Mouse (Mus musculus) erythroblast, adult 5-6 weeks (primary cell): Measurements from ENCODE around the gene Pde4c. TPM values are rescaled to one million over a fixed set of nuclear protein-coding genes. Genes with fewer than 3 reads are reported as not detected.
A peak's percentile ranks its signal among the peaks of the same experiment; 100 is the strongest.

Source experiments
- ATAC-seq: replicated peaks from 2 replicates; pipeline ENCODE4 v1.8.0; 2016; ENCODE audit warnings: moderate number of reproducible peaks, mild to moderate bottlenecking, moderate TSS enrichment, inconsistent platforms; ENCODE audit not compliant: poor library complexity, low FRiP score, severe bottlenecking
- total RNA-seq, 2 experiments: library from RNA; stranded (forward) in 1 of 2; stranded (reverse) in 1 of 2; fragments of 150-400 nt in 1 of 2; fragments of 200-764, 138-1000 nt in 1 of 2; gene quantifications; 2 replicates each; pipeline versions ENCODE4 v1.2.3 to v1.2.4; 2015 to 2017; ENCODE audit warnings: low replicate concordance in 2 of 2

The Pde4c gene
- total RNA-seq, 2 experiments from 2014 or later, result not detected

GRCm38 (mm10) chr8:70776496-70777444 is 53.2 kb downstream of the Pde4c start, which contains the start of gene Pik3r2:
Gene Pik3r2 (minus strand): TSS chr8:70776713.
- peak; percentile 71 for ATAC-seq

GRCm38 (mm10) chr8:70780093-70780492 is 56.6 kb downstream of the Pde4c start:
- ATAC-seq, result no peak

GRCm38 (mm10) chr8:70786291-70787050 is 63.0 kb downstream of the Pde4c start:
- ATAC-seq, result no peak

- no peak for ATAC-seq
These were observed 63.5 kb downstream of the Pde4c start for GRCm38 (mm10) chr8:70787051-70787445.

DNA sequence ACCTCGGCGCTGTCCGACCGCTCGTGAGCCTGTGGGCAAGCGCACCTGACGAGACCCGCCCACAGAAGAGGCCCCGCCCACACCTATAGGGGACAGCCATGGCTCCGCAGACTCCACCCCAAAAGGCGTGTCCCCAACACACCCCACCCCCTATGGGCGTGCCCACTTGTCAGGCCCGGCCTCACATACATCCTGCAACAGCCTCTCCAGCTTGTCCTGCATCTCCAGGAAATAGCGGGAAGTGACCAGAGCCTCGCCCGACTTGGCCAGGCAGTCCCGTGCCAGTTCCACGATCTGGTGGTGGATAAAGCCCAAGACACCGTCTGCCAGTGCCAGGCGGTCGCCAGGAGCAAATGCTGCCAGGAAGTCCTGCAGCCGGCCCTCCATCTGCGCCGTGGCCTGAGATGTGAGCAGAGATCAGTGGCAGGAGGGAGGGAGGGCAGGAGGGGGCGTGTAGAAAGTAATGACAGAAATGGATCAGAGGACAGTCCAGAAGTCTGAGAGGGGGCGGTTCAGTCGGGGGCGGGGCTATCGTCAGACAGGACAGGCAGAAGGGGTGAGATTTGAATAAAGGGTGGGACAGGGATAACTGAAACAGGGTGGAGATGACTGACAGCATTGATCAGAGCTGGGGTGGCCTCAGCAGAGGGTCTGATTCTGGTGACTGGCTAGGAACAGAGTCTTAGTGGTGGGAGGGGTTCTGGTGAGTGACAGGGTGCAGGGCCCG is 64.6 kb downstream of the Pde4c start:
- ATAC-seq, result no peak

- ATAC-seq, result no peak
These were observed 65.5 kb downstream of the Pde4c start for GRCm38 (mm10) chr8:70789046-70789445.

- no peak for ATAC-seq
These were observed 67.3 kb downstream of the Pde4c start for GRCm38 (mm10) chr8:70790846-70791245.

- ATAC-seq, result 0 out of 2 replicates have a peak, but pooled peaks have one; percentile 18
These were observed 67.8 kb downstream of the Pde4c start for GRCm38 (mm10) chr8:70791294-70791701.

- peak; percentile 50 for ATAC-seq
These were observed 68.6 kb downstream of the Pde4c start for GRCm38 (mm10) chr8:70791975-70792691.

DNA sequence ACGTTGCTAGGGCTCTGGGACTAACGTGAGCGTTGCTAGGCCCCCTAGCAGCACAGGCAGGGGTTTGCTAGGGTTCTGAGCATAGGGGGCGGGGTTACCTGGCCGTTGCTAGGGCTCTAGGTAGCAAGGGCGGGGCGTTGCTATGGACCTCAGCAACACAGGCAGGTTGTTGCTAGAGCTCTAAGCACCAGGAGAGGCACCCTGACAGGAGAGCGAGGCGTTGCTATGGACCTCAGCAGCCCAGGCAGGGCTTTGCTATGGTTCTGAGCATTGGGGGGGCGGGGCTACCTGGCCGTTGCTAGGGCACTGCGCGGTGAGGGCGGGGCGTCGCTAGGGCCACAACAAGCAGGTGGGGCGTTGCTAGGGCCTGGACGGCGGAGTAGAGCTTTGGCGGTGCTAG is 69.2 kb downstream of the Pde4c start:
- peak; percentile 6; the same call in 1 of the 2 replicates for ATAC-seq

DNA sequence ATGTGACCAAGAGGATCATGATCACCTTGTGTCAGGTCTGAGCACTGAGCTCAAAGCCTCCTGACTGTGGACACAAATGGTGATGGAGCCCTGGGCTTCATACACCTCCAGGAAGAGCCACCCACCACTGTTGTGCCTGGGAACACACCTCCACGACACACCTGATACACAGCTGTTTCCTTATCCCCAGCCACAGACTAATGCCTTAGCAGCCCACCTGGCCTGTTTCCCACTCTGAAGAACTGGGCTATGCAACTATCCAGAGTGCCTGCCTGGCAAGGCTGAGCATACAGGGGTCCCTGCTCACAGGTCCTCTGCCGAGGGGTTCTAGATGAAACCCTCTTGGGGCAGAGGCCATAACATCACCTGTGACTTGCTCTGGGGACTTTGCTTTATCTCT is 70.7 kb downstream of the Pde4c start:
- no peak for ATAC-seq

- ATAC-seq, result no peak
These were observed 71.8 kb downstream of the Pde4c start for GRCm38 (mm10) chr8:70795370-70795769.

GRCm38 (mm10) chr8:70796403-70797080 is 73.0 kb downstream of the Pde4c start:
- no peak for ATAC-seq

DNA sequence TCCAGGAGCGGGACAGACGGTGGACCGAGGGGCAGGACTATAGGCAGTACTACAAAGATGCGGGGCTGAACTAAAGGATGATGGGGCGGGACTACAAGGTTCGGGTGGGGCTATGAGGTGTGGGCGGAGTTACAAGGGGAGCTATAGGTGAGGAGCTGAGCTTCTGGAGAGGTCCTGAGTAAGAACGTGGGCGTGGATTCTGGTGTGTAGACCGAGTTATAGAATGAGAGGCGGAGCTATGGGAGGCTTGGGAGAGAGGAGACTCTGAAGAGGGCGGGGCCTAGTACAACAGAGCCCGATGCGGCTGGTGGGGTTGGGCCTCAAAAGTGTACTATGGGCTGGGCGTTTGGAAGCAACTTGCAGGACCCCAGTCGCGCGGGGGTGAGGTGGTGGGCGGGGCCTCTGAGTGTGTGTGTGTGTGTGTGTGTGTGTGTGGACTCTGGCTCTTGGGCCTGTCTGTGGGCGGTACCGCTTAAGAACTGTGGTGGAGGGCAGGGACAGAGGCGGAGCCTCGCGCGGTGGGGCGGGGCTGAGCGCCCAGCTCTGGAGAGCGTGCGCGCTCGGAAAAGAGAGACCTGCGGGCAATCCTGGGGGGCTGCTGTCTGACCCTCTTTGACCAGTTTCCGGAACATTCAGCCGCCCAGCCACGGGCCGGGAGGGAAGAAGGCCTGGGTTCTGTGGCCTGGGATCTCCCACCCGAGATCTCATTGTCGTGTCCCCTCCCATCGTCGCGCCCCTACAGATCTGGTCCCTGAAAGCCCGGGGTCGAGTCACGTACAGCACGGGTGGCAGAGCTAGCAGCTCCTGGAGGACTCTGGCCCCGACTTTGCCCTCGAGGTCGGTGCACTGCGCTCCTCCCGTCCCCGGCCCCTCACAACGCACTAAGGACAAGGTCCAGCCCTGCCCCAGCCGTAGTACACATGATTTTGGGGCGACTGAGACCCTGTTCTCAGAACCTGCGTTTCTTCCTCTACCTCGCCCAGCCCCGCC is 73.9 kb downstream of the Pde4c start:
- peak; percentile 72 for ATAC-seq

DNA sequence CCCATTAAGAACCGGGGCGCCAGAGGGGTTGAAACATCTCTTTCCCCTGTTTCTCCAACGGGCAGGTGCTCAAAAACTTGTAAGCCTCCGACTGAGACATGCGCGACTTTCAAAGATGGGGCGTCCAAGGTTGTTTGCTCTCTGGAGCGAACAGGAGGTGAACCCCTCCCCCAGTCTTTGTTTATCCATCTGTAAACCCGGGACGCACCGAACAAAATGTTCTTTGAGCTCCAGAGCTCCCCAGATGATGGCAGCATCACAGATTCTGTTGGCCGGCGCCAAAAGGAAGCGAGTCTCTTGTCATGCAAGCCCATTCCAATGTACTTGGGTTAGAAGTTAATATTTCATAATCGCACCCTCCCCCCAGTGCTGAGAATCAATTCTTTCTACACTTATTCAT is 74.8 kb downstream of the Pde4c start:
- ATAC-seq, result no peak

- ATAC-seq, result no peak
These were observed 77.1 kb downstream of the Pde4c start for GRCm38 (mm10) chr8:70800648-70801047.
